Mouse (Mus musculus) Patski (cell line): ENCODE data around the gene Adamts20. TPM values are rescaled to one million over a fixed set of nuclear protein-coding genes. Genes with fewer than 3 reads are reported as not detected.

ENCODE experiments used
- ATAC-seq: fragments of 100-300 bp; one replicate; pipeline ENCODE4 v1.8.0; 2021
- CTCF ChIA-PET: fragments of 350-600 bp; sonication (Branson Sonifier 250); formaldehyde crosslinking; loops from one replicate; lab custom pipeline; 2022; ENCODE audit warnings: inconsistent platforms; lab: Charles Lee
- POLR2A ChIA-PET: fragments of 350-600 bp; sonication (Branson Sonifier 250); formaldehyde crosslinking; loops from one replicate; lab custom pipeline; 2022; ENCODE audit warnings: antibody characterized with exemption, inconsistent platforms; lab: Charles Lee
- DNase-seq: peaks from one replicate; pipeline ENCODE4 v3.0.0-alpha.2; 2011; ENCODE audit warnings: low read depth, low spot score
- H3K27me3 ChIP-seq: fragments of 371-371 bp; one replicate; pipeline ENCODE4 v1.5.1; 2021
- CTCF ChIP-seq: fragments of 100-300 bp; IDR thresholded peaks from one replicate; pipeline ENCODE4 v1.5.1; 2021
- in situ Hi-C: fragments of 300-500 bp; cut with MboI; formaldehyde crosslinking; loops from 3 replicates; pipeline ENCODE4 v1.11.1; 2018; ENCODE audit warnings: low pct_unique_long_range_greater_than_20kb, mixed read lengths
- polyA plus RNA-seq: library from polyadenylated mRNA; unstranded; gene quantifications from one replicate; pipeline ENCODE4 v1.2.3, GENCODE M21; 2021

Adamts20 gene
- polyA plus RNA-seq, 1 experiment from 2014 or later = 0.03 TPM

DNA sequence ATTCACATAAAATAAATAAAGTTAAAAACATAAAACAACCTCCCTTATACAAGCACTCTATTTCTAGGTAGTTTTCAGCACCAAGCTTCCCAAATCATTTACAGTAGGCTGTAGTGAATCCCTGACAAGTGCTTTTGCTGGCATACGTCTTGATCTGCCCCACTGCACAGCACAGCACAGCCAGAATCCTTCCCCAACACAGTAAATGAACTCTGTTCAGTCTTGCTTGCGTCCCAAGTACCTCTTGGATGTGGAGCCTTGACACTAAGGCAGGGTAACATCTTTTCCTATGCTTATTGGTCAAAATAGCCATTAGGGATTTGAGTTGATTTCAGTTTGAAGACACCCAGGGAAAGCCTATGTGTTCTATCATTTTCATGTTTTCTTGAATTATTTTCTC, 228.5 kb downstream of the Adamts20 start:
- POLR2A ChIA-PET = no interaction called here
- CTCF ChIA-PET = interaction anchor here (1.2 to 1.4 kb wide), 2 partner anchors 14 to 21 kb away, joined by 3 read pairs; no protein-coding TSS in a partner anchor
- DNase-seq (no peak), ATAC-seq (no peak)
- TF ChIP-seq CTCF = no peak
- in situ Hi-C loops = no loop called here
- H3K27me3 ChIP-seq = peaks cover 11% of the 10 kb centered on the region

DNA sequence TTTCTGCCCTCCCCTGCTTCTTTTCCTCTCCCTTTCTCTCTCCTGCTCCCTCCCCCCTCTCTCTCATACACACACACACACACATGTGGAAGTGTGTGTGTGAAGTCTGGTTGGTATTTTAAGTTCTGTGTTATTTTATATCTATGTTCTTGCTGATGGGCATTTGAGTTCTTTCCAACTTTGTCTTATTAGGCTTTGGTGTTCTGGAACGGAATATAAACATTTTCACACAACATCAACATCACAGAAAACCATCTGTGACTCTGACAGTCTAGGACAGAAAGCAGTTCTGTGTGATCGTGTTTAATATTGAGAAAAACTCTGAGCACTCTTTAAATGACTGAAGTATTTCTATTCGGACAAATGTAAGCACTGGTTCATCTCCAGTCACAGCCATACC, 229.1 kb downstream of the Adamts20 start:
- DNase-seq = no peak
- TF ChIP-seq CTCF = no peak
- ChIA-PET POLR2A (no interaction called here), CTCF (interaction anchor here (1.2 to 1.4 kb wide), 2 partner anchors 14 to 22 kb away, joined by 3 read pairs; no protein-coding TSS in a partner anchor)
- in situ Hi-C loops = no loop called here
- peaks cover 11% of the 10 kb centered on the region for H3K27me3 ChIP-seq
- ATAC-seq = no peak

DNA sequence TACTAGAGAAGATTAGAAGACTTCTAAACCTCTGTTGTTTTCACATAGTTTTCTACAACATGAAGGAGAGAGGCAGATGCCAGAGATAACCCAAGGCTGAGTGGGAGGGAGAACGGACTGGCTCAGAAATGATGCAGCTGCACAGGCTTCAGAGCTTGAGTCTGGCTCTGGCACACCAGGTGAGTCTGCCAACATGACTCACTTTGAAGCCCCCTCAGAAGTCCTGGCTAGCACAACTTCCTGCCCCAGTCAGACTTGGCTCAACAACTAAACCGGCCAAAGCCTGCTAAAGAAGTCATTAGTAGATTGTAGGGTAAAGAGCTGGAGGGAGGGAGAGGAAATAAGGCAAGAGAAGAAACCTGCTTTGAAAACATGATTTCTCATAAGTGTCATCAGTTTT, 230.0 kb downstream of the Adamts20 start:
- POLR2A ChIA-PET = no interaction called here
- TF ChIP-seq CTCF = no peak

DNA sequence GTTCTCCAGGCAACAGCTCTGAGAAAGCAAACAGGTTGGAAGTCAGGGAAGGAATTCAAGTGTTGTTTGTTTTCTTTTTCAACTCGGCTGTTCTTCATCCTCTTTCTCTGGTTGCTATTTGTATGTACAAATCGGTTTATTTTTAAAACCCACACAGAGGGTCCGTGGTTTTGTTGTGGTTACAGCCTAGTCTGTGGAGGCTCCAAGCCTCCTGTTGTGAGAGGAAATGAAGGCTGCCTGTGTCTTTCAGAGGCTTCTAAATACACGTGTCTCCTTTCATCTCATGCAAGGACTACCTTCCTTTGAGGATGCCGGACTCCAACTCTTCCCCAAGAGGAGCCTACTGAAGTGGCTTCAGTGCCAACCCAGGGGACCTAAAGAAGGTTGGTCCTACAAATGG, 234.0 kb downstream of the Adamts20 start:
- ChIA-PET POLR2A (no interaction called here), CTCF (interaction anchor here (1.4 kb wide), 1 partner anchor 775 kb away, joined by 3 read pairs; no protein-coding TSS in a partner anchor)
- ATAC-seq = no peak
- peaks cover 6% of the 10 kb centered on the region for H3K27me3 ChIP-seq
- no peak for DNase-seq
- in situ Hi-C loops = no loop called here
- TF ChIP-seq CTCF = no peak

More for the DNA sequence above, 230.0 kb downstream of the Adamts20 start:
- DNase-seq (no peak), ATAC-seq (no peak)
- CTCF ChIA-PET = interaction anchor here (1.4 kb wide), 1 partner anchor 10 kb away, joined by 3 read pairs; no protein-coding TSS in a partner anchor
- peaks cover 11% of the 10 kb centered on the region for H3K27me3 ChIP-seq
- in situ Hi-C loops = no loop called here

DNA sequence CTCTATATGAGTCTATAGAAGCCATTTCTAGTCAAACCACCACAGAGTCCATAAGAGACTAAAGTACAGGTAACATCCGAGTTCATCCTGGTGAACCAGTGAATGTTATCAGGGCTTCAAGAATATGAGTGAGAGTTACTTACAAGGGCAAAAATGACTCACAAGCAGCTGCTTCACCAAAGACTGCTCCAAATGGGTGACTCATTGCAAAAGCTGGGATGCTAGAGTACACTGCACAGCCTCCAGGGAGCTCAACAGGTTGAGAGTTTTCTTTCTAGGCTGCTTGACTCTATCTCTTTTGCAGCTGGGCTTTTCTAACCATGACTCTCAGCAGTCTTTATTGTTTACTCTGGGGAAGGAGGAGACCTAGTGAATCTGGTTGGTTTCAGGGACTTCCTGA, 237.8 kb downstream of the Adamts20 start:
- no peak for DNase-seq
- ATAC-seq = peak; percentile 58
- no peak for TF ChIP-seq CTCF
- CTCF ChIA-PET = interaction anchor here (1.3 kb wide), 1 partner anchor 19 kb away, joined by 3 read pairs; no protein-coding TSS in a partner anchor
- in situ Hi-C loops = no loop called here
- POLR2A ChIA-PET = no interaction called here
- no peaks in the 10 kb centered on the region for H3K27me3 ChIP-seq

DNA sequence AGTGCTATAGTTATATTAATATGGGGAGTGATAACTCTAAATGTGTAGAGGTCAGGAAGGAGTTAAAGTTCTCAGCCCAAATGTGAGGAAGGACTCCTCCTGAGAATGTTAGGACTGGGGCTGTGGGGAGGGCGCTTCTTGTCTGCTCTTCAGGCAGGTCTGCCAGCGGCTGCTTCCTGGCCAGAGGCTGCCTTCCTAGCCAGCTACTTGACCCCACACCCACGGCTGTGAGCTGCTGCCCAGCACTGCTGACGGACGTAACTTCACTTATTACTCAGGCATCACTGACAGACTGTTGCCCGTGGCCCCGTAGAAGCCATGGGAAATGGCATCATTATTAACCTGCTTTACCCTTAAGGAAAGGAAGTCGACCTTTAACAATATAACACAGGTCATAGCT, 242.1 kb downstream of the Adamts20 start:
- ATAC-seq (no peak), DNase-seq (no peak)
- in situ Hi-C loops = no loop called here
- TF ChIP-seq CTCF = no peak
- ChIA-PET CTCF (no interaction called here), POLR2A (no interaction called here)
- H3K27me3 ChIP-seq = no peaks in the 10 kb centered on the region

DNA sequence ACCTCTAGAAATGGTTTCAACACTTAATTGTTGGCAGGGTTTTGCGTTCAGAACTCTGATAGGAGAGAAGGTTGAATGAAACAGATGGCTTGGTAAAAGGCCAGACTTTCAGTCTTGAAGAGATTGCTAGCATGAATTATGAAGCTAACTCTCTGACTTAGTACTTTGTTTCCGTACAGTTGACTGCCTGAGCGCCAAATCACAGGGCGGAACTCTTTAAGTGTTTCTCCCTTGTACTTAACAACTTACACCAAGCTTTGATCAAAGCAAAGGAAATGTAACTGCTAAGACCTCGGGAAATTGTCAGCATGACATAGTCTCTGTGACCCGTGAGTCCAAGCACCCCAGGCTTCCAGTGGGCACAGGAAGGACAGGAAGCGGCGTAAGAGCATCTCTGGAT, 244.5 kb downstream of the Adamts20 start:
- ChIA-PET POLR2A (no interaction called here), CTCF (no interaction called here)
- no peak for DNase-seq
- no peaks in the 10 kb centered on the region for H3K27me3 ChIP-seq
- in situ Hi-C loops = no loop called here
- ATAC-seq = no peak
- no peak for TF ChIP-seq CTCF

Other genes with a start within 250 kb of the Adamts20 start
- gene Pus7l, start 78.1 kb upstream of the Adamts20 start, polyA plus RNA-seq = 3.6 TPM
- 28.0 TPM for gene Irak4, start 78.2 kb upstream of the Adamts20 start, polyA plus RNA-seq
- gene Twf1, start 124.5 kb upstream of the Adamts20 start, polyA plus RNA-seq = 112 TPM
- gene Tmem117, start 163.8 kb upstream of the Adamts20 start, polyA plus RNA-seq = 7.7 TPM